In genomic region chr3:85573216-85573863, GRCm38 (mm10) we compare ENCODE assay signal across 8 mouse cellular contexts. TPM values are rescaled to one million over a fixed set of nuclear protein-coding genes. Genes with fewer than 3 reads are reported as not detected.
DNase-seq lines count a peak whose midpoint lies in the region; ATAC-seq and TF ChIP-seq lines count a peak whose summit lies in the region.

No protein-coding gene starts in this region.

- peak overlapping the region; percentile 84 for H3K4me3 ChIP-seq in heart, embryonic 10.5 days
- peak overlapping the region; percentile 47 to 85 (median 67) for H3K4me3 ChIP-seq in CH12.LX (replicated peaks in 1 of 3; ENCODE audit: low read depth in 2 of 3, low read length in 2 of 3, poor library complexity in 1 of 3)
- peak overlapping the region; percentile 82 for H3K4me3 ChIP-seq in forebrain, postnatal 0 days (ENCODE audit: low read depth, low read length)
- peak overlapping the region; percentile 84 for H3K4me3 ChIP-seq in liver, postnatal 0 days (ENCODE audit: low read depth, low read length)

- peak overlapping the region; percentile 66 for H3K4me2 ChIP-seq in CH12.LX (ENCODE audit: insufficient read depth, low read depth, poor library complexity, severe bottlenecking)
- peak overlapping the region; percentile 71 for H3K4me2 ChIP-seq in forebrain, postnatal 0 days (ENCODE audit: low read depth)
- H3K4me2 ChIP-seq in liver, postnatal 0 days (ENCODE audit: low read depth, low read length): peak overlapping the region; percentile 93

- no peak for ATAC-seq in forebrain, postnatal 0 days
- peak; percentile 1; the same call in 1 of the 2 replicates for ATAC-seq in liver, postnatal 0 days

- no peaks in the 10 kb centered on the region for H3K4me1 ChIP-seq in heart, embryonic 10.5 days
- peaks cover 0 to 36% of the 10 kb centered on the region in 2 experiments; a peak in 2 of 4 replicates for H3K4me1 ChIP-seq in CH12.LX (ENCODE audit: control insufficient read depth in 1 of 2, insufficient read depth in 2 of 2)
- H3K4me1 ChIP-seq in forebrain, postnatal 0 days (ENCODE audit: insufficient read depth): peaks cover 4% of the 10 kb centered on the region; the same call in 1 of the 2 replicates
- H3K4me1 ChIP-seq in liver, postnatal 0 days (ENCODE audit: insufficient read depth): peaks cover 4% of the 10 kb centered on the region

- H3K9ac ChIP-seq in CH12.LX (ENCODE audit: insufficient read depth, low read depth): peak overlapping the region; percentile 83
- H3K9ac ChIP-seq in forebrain, postnatal 0 days: no peak overlapping the region
- peak overlapping the region; percentile 17; the same call in 1 of the 2 replicates for H3K9ac ChIP-seq in liver, postnatal 0 days (replicated peaks)

- no peak for TF ChIP-seq EP300 in CH12.LX (IDR thresholded peaks at IDR 0.05; ENCODE audit: low read length)
- TF ChIP-seq EP300 in liver, postnatal 0 days (IDR thresholded peaks at IDR 0.05; ENCODE audit: low read depth): no peak

- TF ChIP-seq RAD21 in CH12.LX (IDR thresholded peaks at IDR 0.05; ENCODE audit: low read depth, low read length): no peak

- WGBS in heart, embryonic 10.5 days: 24% methylated on average over 6 of the region's 6 CpGs
- WGBS in forebrain, postnatal 0 days: 21% methylated on average over 6 of the region's 6 CpGs
- WGBS in liver, postnatal 0 days (ENCODE audit: insufficient replicate concordance): 20% methylated on average over 6 of the region's 6 CpGs

- TF ChIP-seq POLR2A in CH12.LX (IDR thresholded peaks at IDR 0.05; ENCODE audit: low read depth, low read length): no peak

- dilution Hi-C loops in CH12.LX (cut with MboI; ENCODE audit: extremely low pct_ligation_motif_present, extremely low pct_unique_long_range_greater_than_20kb, low sequenced_read_pairs): no loop called here

- H3K36me3 ChIP-seq in heart, embryonic 10.5 days: no peaks in the 10 kb centered on the region
- peaks cover 10 to 20% of the 10 kb centered on the region in 2 experiments for H3K36me3 ChIP-seq in CH12.LX (replicated peaks in 1 of 2; ENCODE audit: control insufficient read depth in 1 of 2, insufficient read depth in 1 of 2, low read length in 1 of 2)
- no peaks in the 10 kb centered on the region for H3K36me3 ChIP-seq in forebrain, postnatal 0 days (ENCODE audit: insufficient read depth)
- peaks cover 9% of the 10 kb centered on the region; the same call in 1 of the 2 replicates for H3K36me3 ChIP-seq in liver, postnatal 0 days (replicated peaks; ENCODE audit: insufficient read depth, low read length)

- no peaks in the 10 kb centered on the region for H3K9me3 ChIP-seq in heart, embryonic 10.5 days
- H3K9me3 ChIP-seq in CH12.LX (replicated peaks; ENCODE audit: low read length): no peaks in the 10 kb centered on the region
- H3K9me3 ChIP-seq in forebrain, postnatal 0 days (ENCODE audit: low read length): no peaks in the 10 kb centered on the region
- H3K9me3 ChIP-seq in liver, postnatal 0 days (ENCODE audit: low read length): no peaks in the 10 kb centered on the region

- no peak for TF ChIP-seq CTCF in CH12.LX (conservative IDR thresholded peaks at IDR 0.05 in 1 of 2, IDR thresholded peaks at IDR 0.05 in 1 of 2; ENCODE audit: low read depth in 2 of 2, low read length in 2 of 2)
- no peak for TF ChIP-seq CTCF in forebrain, postnatal 0 days (IDR thresholded peaks at IDR 0.05; ENCODE audit: low read depth)
- TF ChIP-seq CTCF in liver, postnatal 0 days (IDR thresholded peaks at IDR 0.05; ENCODE audit: low read depth): no peak

- H3K27me3 ChIP-seq in heart, embryonic 10.5 days (ENCODE audit: insufficient read depth, poor library complexity, severe bottlenecking): no peaks in the 10 kb centered on the region
- no peaks in the 10 kb centered on the region for H3K27me3 ChIP-seq in CH12.LX (replicated peaks)
- no peaks in the 10 kb centered on the region for H3K27me3 ChIP-seq in forebrain, postnatal 0 days (ENCODE audit: insufficient read depth, low read length)
- no peaks in the 10 kb centered on the region for H3K27me3 ChIP-seq in liver, postnatal 0 days (ENCODE audit: insufficient read depth, low read length)

- H3K27ac ChIP-seq in heart, embryonic 10.5 days: peak overlapping the region; percentile 96
- no peak overlapping the region for H3K27ac ChIP-seq in CH12.LX (ENCODE audit: insufficient read depth, low read depth)
- no peak overlapping the region; the same call in 1 of the 2 replicates for H3K27ac ChIP-seq in forebrain, postnatal 0 days (ENCODE audit: low read depth, low read length)
- no peak overlapping the region for H3K27ac ChIP-seq in liver, postnatal 0 days (ENCODE audit: low read depth)

- no peaks in the 10 kb centered on the region for H3K79me2 ChIP-seq in CH12.LX (replicated peaks; ENCODE audit: control insufficient read depth, extremely low read depth, insufficient read depth, poor library complexity, severe bottlenecking)

- in situ Hi-C loops in CH12.LX (cut with MboI; ENCODE audit: low pct_ligation_motif_present, low pct_unique_long_range_greater_than_20kb, low sequenced_read_pairs): loop anchor here (25.0 kb wide), 1 partner anchor 636 kb away; no protein-coding TSS in a partner anchor

- no peak for DNase-seq in heart, embryonic 10.5 days (ENCODE audit: low spot score)
- DNase-seq in heart, adult 8-10 months (ENCODE audit: low spot score): no peak
- DNase-seq in CH12.LX (ENCODE audit: extremely low read depth): peak; percentile 20
- no peak for DNase-seq in forebrain, postnatal 0 days
- DNase-seq in liver, postnatal 0 days: no peak
- DNase-seq in urinary bladder, postnatal 4 days (ENCODE audit: low spot score in 2 of 2): no peak
- no peak for DNase-seq in embryo, embryonic 10 days (ENCODE audit: low spot score)
- no peak for DNase-seq in frontal cortex, postnatal 36 days (ENCODE audit: low spot score in 2 of 2)

TF ChIP-seq in CH12.LX, 34 proteins besides CTCF, POLR2A, EP300 and RAD21:
- no peak for TF ChIP-seq ZMIZ1 (IDR thresholded peaks at IDR 0.05; ENCODE audit: low read depth, low read length)
- TF ChIP-seq CHD1 (IDR thresholded peaks at IDR 0.05; ENCODE audit: low read depth, low read length): peak; percentile 95

RNA-seq across cellular contexts. Expression of gene Gatb, which starts 0.6 kb away (rescaled TPM):
- 32.3 and 45.0 TPM in 2 replicates for polyA plus RNA-seq in heart, embryonic 10.5 days (2016; fragmentation: Nextera tagmentation; extraction: Ambion mirVana)
- 10 to 100 TPM; 50.0 to 58.3 (median 53.4) TPM for total RNA-seq in heart, adult 8-10 months (2022)
- total RNA-seq in CH12.LX (2012; rRNA removed): 25.9 and 31.9 TPM in 2 replicates
- total RNA-seq in CH12.LX (2014; rRNA removed): 39.8 and 41.9 TPM in 2 replicates
- 27.4 and 30.9 TPM in 2 replicates for polyA plus RNA-seq in CH12.LX (2012; ENCODE audit: insufficient read length, low read depth)
- total RNA-seq in forebrain, postnatal 0 days (2014; rRNA removed): 19.2 and 62.9 TPM in 2 replicates
- 21.1 and 23.0 TPM in 2 replicates for polyA plus RNA-seq in forebrain, postnatal 0 days (2015; fragmentation: Nextera tagmentation; extraction: Ambion mirVana)
- polyA plus RNA-seq in liver, postnatal 0 days (2015; fragmentation: Nextera tagmentation; extraction: Ambion mirVana): 13.0 and 14.6 TPM in 2 replicates
